Mouse (Mus musculus) stomach, postnatal 0 days (tissue): Measurements from ENCODE around the gene Dnajc11.

Experiments used
- CTCF ChIP-seq: IDR thresholded peaks from 2 replicates; pipeline ENCODE4 v1.5.1; 2016; ENCODE audit warnings: antibody characterized with exemption, low read depth, mild to moderate bottlenecking, moderate library complexity
- EP300 ChIP-seq: optimal IDR thresholded peaks from 2 replicates; pipeline ENCODE3; 2016; ENCODE audit warnings: antibody characterized with exemption

DNA sequence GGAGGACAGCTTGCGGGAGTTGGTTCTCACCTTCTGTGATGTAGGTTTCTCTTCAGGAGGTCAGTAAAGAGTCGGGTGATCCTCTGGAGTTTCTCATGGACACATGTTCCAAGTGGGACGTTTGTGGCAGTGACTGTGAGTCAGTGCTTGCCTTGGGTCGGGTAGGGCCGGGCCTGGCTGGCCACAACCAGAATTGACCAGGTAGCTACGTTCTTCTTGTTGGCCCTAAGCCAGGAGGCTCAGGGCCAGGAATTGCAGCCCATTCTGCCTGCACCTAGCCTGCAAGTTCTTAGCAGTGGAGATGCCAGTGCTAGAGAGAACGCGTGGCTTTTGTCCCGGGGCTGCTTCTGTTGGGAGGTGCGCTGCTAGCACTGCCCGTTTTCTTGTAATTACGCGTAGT is 4.0 kb downstream of the Dnajc11 start:
- TF ChIP-seq EP300 (no peak), CTCF (no peak)
